Comparison of ENCODE assay signal across 9 mouse cellular contexts in genomic region chr4:53905537-53905936, GRCm38 (mm10).
DNase-seq lines count a peak whose midpoint lies in the region; ATAC-seq and TF ChIP-seq lines count a peak whose summit lies in the region.
"Had no signal": no experiment of that assay in that cellular context is flagged by ENCODE, and none has a peak within 500 bp of the region (broad histone marks: within the 10 kb centered on the region; RNA-seq: fewer than 3 reads in every experiment).

No protein-coding gene starts in this region.

- 0 out of 2 replicates have a peak, but pooled peaks have one; percentile 35 for ATAC-seq in hindbrain, postnatal 0 days
- no peak for ATAC-seq in hindbrain, embryonic 12.5 days (ENCODE audit: low FRiP score)
- ATAC-seq in midbrain, embryonic 14.5 days (ENCODE audit: low FRiP score, low TSS enrichment) = no peak
- no peak for ATAC-seq in midbrain, embryonic 13.5 days
- peak; percentile 52 for ATAC-seq in megakaryocyte progenitor cell, adult 5-6 weeks (replicated peaks; ENCODE audit: poor library complexity)

- peak; percentile 15 for DNase-seq in hindbrain, postnatal 0 days (ENCODE audit: low spot score)
- peak; percentile 50 for DNase-seq in midbrain, embryonic 14.5 days
- DNase-seq in T-cell, adult 2 months (ENCODE audit: low spot score) = peak; percentile 12
- DNase-seq in urinary bladder, adult 2 months (ENCODE audit: low spot score) = no peak
- DNase-seq in adrenal gland, postnatal 14 days = no peak

- H3K9me3 ChIP-seq in hindbrain, postnatal 0 days (ENCODE audit: low read length) = no peaks in the 10 kb centered on the region
- no peaks in the 10 kb centered on the region for H3K9me3 ChIP-seq in hindbrain, embryonic 12.5 days (replicated peaks)
- H3K9me3 ChIP-seq in midbrain, embryonic 14.5 days (ENCODE audit: control insufficient read depth, low read length) = no peaks in the 10 kb centered on the region
- H3K9me3 ChIP-seq in midbrain, embryonic 13.5 days = no peaks in the 10 kb centered on the region
- H3K9me3 ChIP-seq: heart, embryonic 13.5 days had no signal

- H3K4me3 ChIP-seq in hindbrain, postnatal 0 days (ENCODE audit: low read length) = no peak overlapping the region
- H3K4me3 ChIP-seq in hindbrain, embryonic 12.5 days = no peak overlapping the region
- no peak overlapping the region for H3K4me3 ChIP-seq in midbrain, embryonic 14.5 days (replicated peaks; ENCODE audit: low read depth, low read length)
- no peak overlapping the region for H3K4me3 ChIP-seq in midbrain, embryonic 13.5 days (replicated peaks)
- H3K4me3 ChIP-seq: heart, embryonic 13.5 days had no signal

- H3K36me3 ChIP-seq in hindbrain, postnatal 0 days (ENCODE audit: insufficient read depth, low read length) = no peaks in the 10 kb centered on the region
- H3K36me3 ChIP-seq in hindbrain, embryonic 12.5 days = no peaks in the 10 kb centered on the region
- no peaks in the 10 kb centered on the region for H3K36me3 ChIP-seq in midbrain, embryonic 14.5 days (ENCODE audit: control insufficient read depth, insufficient read depth, low read length)
- H3K36me3 ChIP-seq in midbrain, embryonic 13.5 days = no peaks in the 10 kb centered on the region
- H3K36me3 ChIP-seq: heart, embryonic 13.5 days had no signal

- H3K4me1 ChIP-seq in hindbrain, postnatal 0 days (ENCODE audit: insufficient read depth, low read length) = no peaks in the 10 kb centered on the region
- H3K4me1 ChIP-seq in hindbrain, embryonic 12.5 days = no peaks in the 10 kb centered on the region
- no peaks in the 10 kb centered on the region for H3K4me1 ChIP-seq in midbrain, embryonic 14.5 days (ENCODE audit: control insufficient read depth, insufficient read depth, low read length)
- H3K4me1 ChIP-seq in midbrain, embryonic 13.5 days (replicated peaks) = no peaks in the 10 kb centered on the region
- H3K4me1 ChIP-seq: heart, embryonic 13.5 days had no signal

- H3K27ac ChIP-seq in hindbrain, postnatal 0 days = no peak overlapping the region
- H3K27ac ChIP-seq in hindbrain, embryonic 12.5 days = no peak overlapping the region
- H3K27ac ChIP-seq in midbrain, embryonic 14.5 days (replicated peaks; ENCODE audit: low read depth, low read length) = no peak overlapping the region
- H3K27ac ChIP-seq in midbrain, embryonic 13.5 days = no peak overlapping the region
- H3K27ac ChIP-seq: heart, embryonic 13.5 days had no signal

- H3K27me3 ChIP-seq in hindbrain, postnatal 0 days (ENCODE audit: insufficient read depth, low read length) = no peaks in the 10 kb centered on the region
- H3K27me3 ChIP-seq in hindbrain, embryonic 12.5 days = no peaks in the 10 kb centered on the region
- H3K27me3 ChIP-seq in midbrain, embryonic 14.5 days (ENCODE audit: control insufficient read depth, insufficient read depth, low read length) = no peaks in the 10 kb centered on the region
- no peaks in the 10 kb centered on the region for H3K27me3 ChIP-seq in midbrain, embryonic 13.5 days

- 36% methylated on average over 6 of the region's 6 CpGs for WGBS in hindbrain, postnatal 0 days
- WGBS in hindbrain, embryonic 12.5 days = 41% methylated on average over 6 of the region's 6 CpGs
- 40% methylated on average over 6 of the region's 6 CpGs for WGBS in midbrain, embryonic 14.5 days
- 39% methylated on average over 6 of the region's 6 CpGs for WGBS in midbrain, embryonic 13.5 days

- no peak overlapping the region for H3K9ac ChIP-seq in hindbrain, postnatal 0 days (replicated peaks; ENCODE audit: low read length)
- no peak overlapping the region for H3K9ac ChIP-seq in hindbrain, embryonic 12.5 days
- no peak overlapping the region for H3K9ac ChIP-seq in midbrain, embryonic 14.5 days (replicated peaks; ENCODE audit: low read length)
- H3K9ac ChIP-seq in midbrain, embryonic 13.5 days (replicated peaks) = no peak overlapping the region
- H3K9ac ChIP-seq: heart, embryonic 13.5 days had no signal

- TF ChIP-seq CTCF in hindbrain, postnatal 0 days (IDR thresholded peaks at IDR 0.05; ENCODE audit: low read depth) = peak; percentile 60

- H3K4me2 ChIP-seq in hindbrain, postnatal 0 days (ENCODE audit: low read depth, low read length) = no peak overlapping the region
- no peak overlapping the region for H3K4me2 ChIP-seq in hindbrain, embryonic 12.5 days (replicated peaks)
- no peak overlapping the region for H3K4me2 ChIP-seq in midbrain, embryonic 14.5 days (ENCODE audit: low read length)
- H3K4me2 ChIP-seq in midbrain, embryonic 13.5 days (replicated peaks) = no peak overlapping the region
- H3K4me2 ChIP-seq: heart, embryonic 13.5 days had no signal

Comparison
In these comparisons a context has a peak if more than half of its experiments do, and no peak if none do; other contexts are left out.
1. ATAC-seq: peak in hindbrain, postnatal 0 days (single experiment) and megakaryocyte progenitor cell, adult 5-6 weeks (single experiment); none in hindbrain, embryonic 12.5 days (single experiment), midbrain, embryonic 14.5 days (single experiment) and midbrain, embryonic 13.5 days (single experiment).
2. DNase-seq: peak in hindbrain, postnatal 0 days (single experiment), midbrain, embryonic 14.5 days (single experiment) and T-cell, adult 2 months (single experiment); none in urinary bladder, adult 2 months (single experiment) and adrenal gland, postnatal 14 days (single experiment).